Mouse (Mus musculus) stomach, embryonic 16.5 days (tissue): ENCODE results near the gene Hist1h1e. TPM values are rescaled to one million over a fixed set of nuclear protein-coding genes. Genes with fewer than 3 reads are reported as not detected.
"Not testable (repeated sequence)": the region's sequence is repeated elsewhere in the genome, so short reads cannot be mapped to it uniquely, and the experiment has no call there.

Source experiments
- ATAC-seq: fragments of 200-750 bp; cut with Nextera tagmentation; 2 replicates; pipeline ENCODE4 v1.8.0; 2017; ENCODE audit warnings: moderate number of reproducible peaks, moderate TSS enrichment; ENCODE audit not compliant: insufficient read depth, low FRiP score
- H3K27ac ChIP-seq: fragments of 300-500 bp; sonication (generic); 2 replicates; pipeline ENCODE4 v1.5.1; 2014; ENCODE audit warnings: low read length
- H3K27me3 ChIP-seq: fragments of 300-500 bp; sonication (generic); 2 replicates; pipeline ENCODE4 v1.6.1; 2014; ENCODE audit warnings: low read length, control low read depth, mixed read lengths; ENCODE audit not compliant: control insufficient read depth, insufficient read depth
- H3K36me3 ChIP-seq: fragments of 300-500 bp; sonication (generic); 2 replicates; pipeline ENCODE4 v1.6.1; 2014; ENCODE audit warnings: low read length; ENCODE audit not compliant: control insufficient read depth, insufficient read depth
- H3K4me1 ChIP-seq: fragments of 300-500 bp; sonication (generic); 2 replicates; pipeline ENCODE4 v1.6.1; 2014; ENCODE audit warnings: low read length, control low read depth, mixed read lengths; ENCODE audit not compliant: control insufficient read depth, insufficient read depth
- H3K4me2 ChIP-seq: fragments of 300-500 bp; sonication (generic); 2 replicates; pipeline ENCODE4 v1.6.1; 2014; ENCODE audit warnings: low read depth, low read length, mixed read lengths
- H3K4me3 ChIP-seq: fragments of 300-500 bp; sonication (generic); replicated peaks from 2 replicates; pipeline ENCODE4 v1.5.1; 2014; ENCODE audit warnings: mild to moderate bottlenecking, low read length
- H3K9ac ChIP-seq: fragments of 300-500 bp; sonication (generic); 2 replicates; pipeline ENCODE4 v1.6.1; 2014; ENCODE audit warnings: low read length
- H3K9me3 ChIP-seq: fragments of 300-500 bp; sonication (generic); replicated peaks from 2 replicates; pipeline ENCODE4 v1.6.1; 2016; ENCODE audit warnings: low read length, control low read depth; ENCODE audit not compliant: control insufficient read depth
- WGBS: fragments of 180-500 bp; shearing (Covaris S2); extraction: QIAGEN DNeasy Blood & Tissue Kit; methylation state at CpG from one replicate; pipeline ENCODE4 v1.1.7; 2014; 5-methylcytosine and 5-hydroxymethylcytosine counted together
- polyA plus RNA-seq: library from polyadenylated mRNA; unstranded; fragments of >200 nt; fragmentation: Nextera tagmentation; extraction: Ambion mirVana; gene quantifications from 2 replicates; pipeline ENCODE4 v1.2.1, GENCODE M21; 2015

Hist1h1e gene
- polyA plus RNA-seq, 1 experiment from 2014 or later: 16.6 TPM

DNA sequence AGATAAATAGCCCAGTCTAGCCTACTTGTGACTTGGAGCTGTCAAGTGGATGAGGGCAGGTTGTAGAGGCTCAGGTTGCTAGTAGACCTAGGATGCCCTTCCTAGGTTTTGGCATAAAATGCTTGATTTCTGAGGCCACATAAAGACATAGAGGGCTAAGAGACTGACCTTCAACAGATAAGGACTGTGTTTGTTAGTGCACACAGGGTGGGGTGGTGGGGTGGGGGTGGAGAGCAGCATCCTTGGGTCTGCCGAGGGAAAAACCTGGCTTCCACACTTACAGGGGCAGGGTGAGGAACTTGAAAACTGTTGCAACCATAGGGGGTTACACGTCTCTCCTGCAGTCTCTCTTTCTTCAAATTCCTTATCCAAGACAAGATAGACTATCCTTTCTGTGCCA lies 27.2 kb downstream of the Hist1h1e start:
- no peak overlapping the region for H3K4me2 ChIP-seq
- 69% methylated on average over 2 of the region's 2 CpGs for WGBS
- ATAC-seq: no peak
- no peaks in the 10 kb centered on the region for H3K36me3 ChIP-seq
- H3K9ac ChIP-seq: no peak overlapping the region
- no peak overlapping the region for H3K27ac ChIP-seq
- no peaks in the 10 kb centered on the region for H3K27me3 ChIP-seq
- no peaks in the 10 kb centered on the region; the same call in 1 of the 2 replicates for H3K4me1 ChIP-seq
- H3K9me3 ChIP-seq: no peaks in the 10 kb centered on the region
- H3K4me3 ChIP-seq: no peak overlapping the region

DNA sequence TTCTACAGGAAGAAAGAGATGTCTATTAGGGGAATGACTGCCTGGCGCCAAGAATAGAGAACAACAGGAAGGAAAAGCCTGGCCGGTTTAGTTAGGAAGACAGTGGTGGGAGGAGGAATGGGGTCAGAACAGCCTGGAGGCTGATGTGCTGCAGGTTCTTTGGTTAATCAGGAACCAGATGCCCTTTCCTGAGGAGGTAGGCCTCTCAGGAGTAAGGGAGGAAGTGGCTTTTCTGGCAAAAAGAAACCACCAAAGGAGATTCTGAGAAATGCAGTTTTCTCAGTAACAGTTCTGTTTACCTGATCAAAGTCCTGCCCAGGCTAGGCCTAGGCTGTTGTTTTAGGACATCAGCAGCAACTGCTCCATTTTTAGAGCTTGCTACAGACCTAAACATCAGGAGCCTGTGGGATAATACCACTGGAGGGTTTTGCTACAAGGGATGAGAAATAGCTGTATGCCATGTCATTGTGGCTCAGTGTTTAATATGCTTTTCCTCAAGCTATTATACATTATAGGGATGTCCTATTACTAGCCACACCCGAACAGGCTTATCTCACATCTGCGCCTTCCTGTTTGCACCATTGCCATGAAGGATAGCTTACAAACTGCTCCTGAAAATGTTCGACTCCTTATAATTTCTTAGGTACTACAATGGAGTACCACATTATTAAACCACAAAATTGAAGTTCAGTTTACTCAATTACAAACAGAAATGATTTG lies 29.1 kb downstream of the Hist1h1e start:
- ATAC-seq: no peak
- H3K9me3 ChIP-seq: no peaks in the 10 kb centered on the region
- 53% methylated on average over 5 of the region's 5 CpGs for WGBS
- no peaks in the 10 kb centered on the region; the same call in 1 of the 2 replicates for H3K4me1 ChIP-seq
- no peaks in the 10 kb centered on the region for H3K27me3 ChIP-seq
- no peak overlapping the region for H3K4me3 ChIP-seq
- H3K27ac ChIP-seq: peak overlapping the region; percentile 59
- 0 out of 2 replicates have a peak overlapping the region, but pooled peaks have one; percentile 17 for H3K9ac ChIP-seq
- H3K36me3 ChIP-seq: no peaks in the 10 kb centered on the region
- no peak overlapping the region for H3K4me2 ChIP-seq

DNA sequence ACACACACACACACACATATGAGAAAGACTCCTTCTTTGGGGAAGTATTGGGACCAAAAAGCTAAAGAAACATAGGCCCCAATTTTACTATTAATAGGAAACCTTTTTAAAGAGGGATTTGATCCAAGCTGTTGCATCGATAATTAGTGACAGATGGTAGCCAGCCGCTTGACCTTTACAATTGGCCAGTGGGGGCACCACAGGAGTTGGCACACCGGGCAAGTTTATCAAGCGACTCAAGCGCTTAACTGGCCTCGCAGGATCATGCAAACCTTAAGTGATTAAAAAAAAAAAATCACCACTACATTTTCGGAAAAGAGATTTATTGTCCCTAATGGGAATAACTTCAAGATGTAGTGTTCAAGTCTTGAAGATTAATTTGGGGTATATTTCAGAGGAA lies 29.7 kb downstream of the Hist1h1e start:
- no peaks in the 10 kb centered on the region for H3K9me3 ChIP-seq
- H3K36me3 ChIP-seq: no peaks in the 10 kb centered on the region
- H3K4me3 ChIP-seq: no peak overlapping the region
- no peaks in the 10 kb centered on the region; the same call in 1 of the 2 replicates for H3K4me1 ChIP-seq
- no peaks in the 10 kb centered on the region for H3K27me3 ChIP-seq
- no peak for ATAC-seq
- 73% methylated on average over 7 of the region's 7 CpGs for WGBS
- H3K27ac ChIP-seq: peak overlapping the region; percentile 59
- no peak overlapping the region for H3K4me2 ChIP-seq
- no peak overlapping the region for H3K9ac ChIP-seq

- not testable (repeated sequence) for ATAC-seq, H3K4me3 ChIP-seq, H3K9ac ChIP-seq, H3K36me3 ChIP-seq, H3K4me2 ChIP-seq, H3K27me3 ChIP-seq, H3K9me3 ChIP-seq, H3K4me1 ChIP-seq, H3K27ac ChIP-seq
- WGBS: 76% methylated on average over 7 of the region's 7 CpGs
These were observed 30.5 kb downstream of the Hist1h1e start for GRCm38 (mm10) chr13:23591886-23592285.

DNA sequence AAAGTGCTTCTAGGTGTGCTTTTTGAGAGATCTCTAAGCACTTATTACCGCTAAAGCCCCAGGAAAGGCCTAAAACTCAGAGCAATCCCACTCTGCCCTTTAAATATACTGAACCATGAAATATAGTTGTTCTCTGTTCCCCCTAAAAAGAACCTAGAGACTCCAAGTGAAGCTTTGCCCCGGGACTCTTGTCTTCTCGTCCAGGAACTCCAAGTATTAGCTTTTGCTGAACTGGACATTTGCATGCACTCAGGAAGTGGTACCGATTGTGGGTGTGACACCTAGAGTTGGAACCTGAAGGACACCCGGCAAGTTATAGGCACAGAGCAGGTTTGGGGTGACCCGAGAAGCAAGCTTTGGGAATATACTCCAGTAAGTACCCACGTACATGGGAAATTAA lies 31.2 kb downstream of the Hist1h1e start:
- Histone ChIP-seq H3K4me2 (no peak overlapping the region), H3K4me3 (no peak overlapping the region), H3K4me1 (peaks cover 4% of the 10 kb centered on the region; the same call in 1 of the 2 replicates), H3K27ac (no peak overlapping the region), H3K9me3 (no peaks in the 10 kb centered on the region), H3K9ac (no peak overlapping the region), H3K36me3 (no peaks in the 10 kb centered on the region), H3K27me3 (no peaks in the 10 kb centered on the region)
- ATAC-seq: no peak
- 89% methylated on average over 7 of the region's 7 CpGs for WGBS

DNA sequence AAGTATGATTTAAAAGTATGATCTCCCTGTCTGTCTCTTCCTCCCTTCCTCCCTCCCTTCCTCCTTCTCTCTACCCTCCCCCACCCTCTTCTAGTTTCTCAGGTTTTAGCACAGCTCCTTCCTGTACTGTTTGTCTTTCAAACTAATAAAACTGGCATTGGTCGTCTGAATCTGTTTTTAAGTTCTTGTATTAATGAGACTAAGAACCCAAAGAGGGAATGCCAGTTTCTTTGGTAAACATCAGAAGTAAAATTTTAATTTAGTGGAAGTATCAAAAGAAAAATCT lies 35.5 kb downstream of the Hist1h1e start:
- H3K9ac ChIP-seq: peak overlapping the region; percentile 70
- H3K36me3 ChIP-seq: no peaks in the 10 kb centered on the region
- H3K4me1 ChIP-seq: peaks cover 26% of the 10 kb centered on the region
- peak overlapping the region; percentile 73 for H3K4me2 ChIP-seq
- no peak for ATAC-seq
- H3K9me3 ChIP-seq: no peaks in the 10 kb centered on the region
- H3K27ac ChIP-seq: peak overlapping the region; percentile 96
- H3K4me3 ChIP-seq: peak overlapping the region; percentile 44
- no peaks in the 10 kb centered on the region for H3K27me3 ChIP-seq
- WGBS: 0% methylated on average over 1 of the region's 1 CpGs

- H3K36me3 ChIP-seq: no peaks in the 10 kb centered on the region
- H3K9me3 ChIP-seq: no peaks in the 10 kb centered on the region
- WGBS: 1% methylated on average over 22 of the region's 22 CpGs
- H3K4me3 ChIP-seq: peak overlapping the region; percentile 44
- H3K9ac ChIP-seq: peak overlapping the region; percentile 70
- H3K27me3 ChIP-seq: no peaks in the 10 kb centered on the region
- H3K27ac ChIP-seq: peak overlapping the region; percentile 96
- ATAC-seq: no peak
- H3K4me1 ChIP-seq: peaks cover 28% of the 10 kb centered on the region
- peak overlapping the region; percentile 73 for H3K4me2 ChIP-seq
These were observed 36.0 kb downstream of the Hist1h1e start for GRCm38 (mm10) chr13:23586099-23586939.

GRCm38 (mm10) chr13:23585442-23586098 lies 36.8 kb downstream of the Hist1h1e start:
- ATAC-seq: peak; percentile 87
- Histone ChIP-seq H3K9ac (peak overlapping the region; percentile 71), H3K27ac (peak overlapping the region; percentile 97), H3K4me3 (peak overlapping the region; percentile 49), H3K4me1 (peaks cover 32% of the 10 kb centered on the region), H3K4me2 (peak overlapping the region; percentile 85)
- H3K36me3 ChIP-seq, H3K27me3 ChIP-seq, H3K9me3 ChIP-seq: not testable (repeated sequence)
- WGBS: under 1% methylated on average over 28 of the region's 36 CpGs

DNA sequence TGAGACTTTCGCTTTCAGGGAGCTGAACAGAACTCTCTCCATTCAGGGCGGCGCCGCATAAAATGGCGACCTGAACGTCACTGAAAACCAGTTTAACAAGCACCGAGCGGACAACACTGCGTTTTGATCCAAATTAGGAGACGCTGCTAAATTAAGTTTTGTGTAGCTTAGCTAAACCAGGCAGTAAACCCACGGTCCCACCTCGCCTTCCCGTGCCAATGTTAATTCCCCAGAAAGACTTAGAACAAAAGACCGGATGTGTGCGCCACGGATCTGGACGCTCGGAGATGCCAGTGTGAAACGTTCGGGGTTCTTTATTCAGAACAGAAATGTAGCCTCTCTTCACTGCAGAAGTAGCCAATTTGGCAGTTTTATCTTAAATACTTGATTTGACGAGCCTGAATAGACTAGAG lies 37.3 kb downstream of the Hist1h1e start:
- H3K27ac ChIP-seq: peak overlapping the region; percentile 97
- ATAC-seq: no peak
- peaks cover 32% of the 10 kb centered on the region for H3K4me1 ChIP-seq
- under 1% methylated on average over 21 of the region's 21 CpGs for WGBS
- peak overlapping the region; percentile 71 for H3K9ac ChIP-seq
- peak overlapping the region; percentile 85 for H3K4me2 ChIP-seq
- no peaks in the 10 kb centered on the region for H3K36me3 ChIP-seq
- H3K27me3 ChIP-seq: no peaks in the 10 kb centered on the region
- no peaks in the 10 kb centered on the region for H3K9me3 ChIP-seq
- peak overlapping the region; percentile 49 for H3K4me3 ChIP-seq
